Mouse (Mus musculus) lung, postnatal 14 days (tissue): ENCODE measurements around the gene Map4k4.

Source experiments
- DNase-seq: peaks from one replicate; pipeline ENCODE4 v3.0.0; 2021

Map4k4 gene

DNA sequence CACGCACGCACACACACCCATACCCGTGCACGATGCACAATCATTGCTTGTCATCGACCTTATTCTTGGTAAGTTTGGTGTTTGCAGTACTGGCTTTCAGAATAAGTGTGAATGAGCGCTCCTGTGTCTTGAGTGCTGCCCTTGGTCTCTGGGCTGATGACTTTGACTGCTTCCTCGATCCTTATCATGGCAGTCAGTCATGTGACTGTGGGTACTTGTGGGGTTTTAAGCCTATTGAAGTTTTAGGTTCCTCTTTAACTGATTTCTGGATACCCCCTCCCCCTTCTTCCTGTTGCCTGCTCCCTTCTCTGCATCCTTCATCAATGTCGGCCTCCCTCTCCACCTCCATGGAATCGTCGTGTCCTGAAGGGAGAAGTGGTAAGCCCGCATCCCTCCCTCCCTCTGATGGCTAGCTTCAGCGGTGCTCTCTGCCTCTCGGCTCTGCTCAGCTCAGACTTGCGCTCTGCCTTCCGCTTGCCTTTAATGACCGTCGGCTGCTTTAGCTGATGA, 107.3 kb downstream of the Map4k4 start:
- no peak for DNase-seq

GRCm38 (mm10) chr1:40012696-40013095, 112.0 kb downstream of the Map4k4 start:
- no peak for DNase-seq

DNA sequence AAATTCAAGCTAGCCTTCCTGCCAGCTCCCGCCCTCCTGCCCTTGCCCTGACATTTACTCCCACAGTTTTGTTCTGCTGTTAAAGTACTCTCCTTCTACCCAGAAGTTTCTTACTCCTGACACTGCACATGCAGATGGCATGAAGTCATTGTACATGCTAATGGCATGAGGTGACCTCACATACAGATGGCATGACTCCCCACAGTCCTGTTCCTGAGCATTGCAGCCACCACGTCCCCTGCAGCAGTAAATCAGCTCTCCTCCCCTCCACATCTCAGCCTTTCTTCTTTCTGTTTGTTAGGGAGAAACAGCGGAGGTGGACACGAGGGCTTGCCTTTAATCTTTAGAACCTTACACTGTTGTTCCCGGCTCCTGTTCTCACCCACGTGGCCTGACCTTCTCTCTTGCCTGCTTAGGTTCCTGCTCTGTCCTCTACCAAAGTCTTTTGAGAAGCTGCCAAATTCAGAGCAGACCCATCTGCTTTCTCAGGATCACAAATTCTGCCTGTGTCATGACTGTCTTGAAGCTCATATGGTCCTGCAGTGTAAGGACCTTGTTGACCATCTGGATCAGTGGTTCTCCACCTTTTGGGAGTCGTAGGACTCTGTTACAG, 114.5 kb downstream of the Map4k4 start:
- DNase-seq = no peak

- DNase-seq = no peak
Measured at GRCm38 (mm10) chr1:40021617-40022016, 120.9 kb downstream of the Map4k4 start.

DNA sequence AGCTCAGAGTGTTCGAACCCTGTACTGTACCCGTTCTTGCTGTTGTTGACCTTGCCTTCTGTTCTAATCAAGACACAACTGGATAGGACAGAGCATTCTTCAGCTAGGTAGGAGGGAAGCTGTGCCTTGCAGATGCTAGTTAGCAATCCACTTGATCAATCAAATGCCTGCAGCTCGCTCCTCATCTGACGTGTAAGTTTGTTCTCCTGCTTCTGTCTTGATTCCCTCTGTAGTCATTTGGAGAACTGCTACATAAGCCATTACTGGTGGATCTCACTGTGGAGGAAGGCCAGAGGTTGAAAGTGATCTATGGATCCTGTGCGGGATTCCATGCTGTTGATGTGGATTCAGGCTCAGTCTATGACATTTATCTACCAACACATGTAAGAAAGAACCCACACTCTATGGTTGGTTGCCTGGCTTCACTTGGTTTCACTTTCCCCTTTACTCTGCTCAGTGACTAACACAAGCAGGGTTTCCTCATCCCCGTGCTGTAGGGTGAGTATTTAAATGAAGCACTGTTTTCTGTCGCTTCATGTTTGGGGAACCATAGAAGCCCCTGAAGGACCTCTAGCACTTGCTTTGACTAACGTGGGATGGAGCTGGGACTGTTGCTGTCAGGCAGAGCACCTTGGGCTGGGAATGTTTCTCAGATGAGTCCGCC, 121.9 kb downstream of the Map4k4 start:
- no peak for DNase-seq

DNA sequence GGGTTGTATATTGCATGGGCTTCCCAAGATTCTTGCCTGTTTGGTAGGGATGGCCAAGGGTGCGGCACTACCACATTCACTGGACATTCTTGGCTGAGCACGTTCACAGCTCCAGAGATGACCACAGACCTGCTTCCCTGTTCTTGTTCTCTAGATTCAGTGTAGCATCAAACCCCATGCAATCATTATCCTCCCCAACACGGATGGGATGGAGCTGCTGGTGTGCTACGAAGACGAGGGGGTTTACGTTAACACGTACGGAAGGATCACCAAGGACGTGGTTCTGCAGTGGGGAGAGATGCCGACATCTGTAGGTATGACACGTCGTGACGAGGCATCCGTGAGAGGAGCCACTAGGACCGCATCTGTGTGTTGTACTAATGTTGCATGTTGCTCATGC, 122.5 kb downstream of the Map4k4 start:
- DNase-seq = no peak

DNA sequence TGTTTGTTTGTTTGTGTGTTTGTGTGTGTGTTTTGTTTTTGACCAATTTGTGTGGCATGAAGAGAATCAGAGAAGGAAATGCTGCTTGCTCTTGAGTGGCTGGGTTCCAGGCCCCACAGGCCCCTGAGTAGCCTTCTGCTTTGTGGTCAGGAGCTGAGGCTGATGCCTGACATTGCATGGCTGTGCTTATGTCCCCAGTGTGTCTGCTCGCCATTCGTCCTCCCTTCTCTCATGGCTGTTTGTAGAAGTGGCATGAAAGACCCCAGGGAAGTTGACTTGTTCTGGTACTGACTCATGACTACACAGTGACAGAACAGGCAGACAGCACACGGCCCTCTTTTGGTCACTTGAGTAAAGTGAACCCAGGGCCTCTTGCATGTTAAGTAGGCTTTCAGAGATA, 123.0 kb downstream of the Map4k4 start:
- DNase-seq = no peak

GRCm38 (mm10) chr1:40024554-40025320, 124.0 kb downstream of the Map4k4 start:
- no peak for DNase-seq

- no peak for DNase-seq
Measured at GRCm38 (mm10) chr1:40025416-40025815, 124.7 kb downstream of the Map4k4 start.

DNA sequence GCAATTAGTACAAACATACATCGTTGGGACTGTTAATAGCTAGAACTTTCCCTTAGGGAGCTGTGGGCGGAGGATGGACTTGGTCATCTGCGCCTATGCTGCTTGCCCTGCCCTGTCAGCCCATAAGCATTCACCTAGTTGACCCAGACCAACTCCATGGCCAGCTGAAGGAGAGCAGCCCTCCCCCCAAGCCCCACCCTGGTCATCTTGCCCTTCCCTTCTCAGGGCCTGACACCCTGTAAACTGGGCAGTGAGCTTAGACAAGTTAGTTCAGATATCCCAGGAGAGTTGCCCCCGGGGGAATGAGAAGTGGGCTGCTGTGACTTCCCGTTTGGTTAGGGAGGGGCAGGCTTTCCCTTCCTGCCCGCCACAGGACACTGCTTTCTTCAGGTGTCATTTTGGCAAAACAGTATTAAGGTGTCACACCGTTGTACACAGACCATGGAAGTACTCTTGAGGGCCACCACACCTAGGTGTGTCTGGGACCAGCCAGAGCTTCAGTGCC, 126.5 kb downstream of the Map4k4 start:
- DNase-seq = no peak

GRCm38 (mm10) chr1:40028207-40028998, 127.7 kb downstream of the Map4k4 start:
- no peak for DNase-seq

DNA sequence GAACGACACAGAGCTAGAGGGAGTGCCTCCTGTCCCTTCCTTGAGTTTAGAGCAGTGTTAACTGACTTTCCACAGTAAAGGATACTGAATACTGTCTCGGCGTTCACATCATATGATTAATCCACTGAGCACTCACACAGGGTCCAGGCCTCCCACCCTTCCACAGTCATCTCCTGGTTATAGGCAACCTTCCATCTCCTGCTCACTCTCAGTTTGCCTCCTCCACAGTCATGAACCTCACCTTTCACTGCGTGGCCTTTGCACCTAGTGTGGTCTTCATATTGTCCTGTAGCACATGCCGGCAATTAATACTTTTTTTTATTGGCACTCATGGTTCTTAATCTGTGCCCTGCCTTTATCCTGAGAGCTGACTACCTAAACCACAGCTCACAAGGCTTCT, 128.9 kb downstream of the Map4k4 start:
- no peak for DNase-seq

GRCm38 (mm10) chr1:40030287-40030975, 129.7 kb downstream of the Map4k4 start:
- DNase-seq = no peak

GRCm38 (mm10) chr1:40030976-40031356, 130.3 kb downstream of the Map4k4 start:
- DNase-seq = no peak

GRCm38 (mm10) chr1:40031626-40032025, 130.9 kb downstream of the Map4k4 start:
- no peak for DNase-seq

- DNase-seq = no peak
Measured at GRCm38 (mm10) chr1:40033315-40033714, 132.6 kb downstream of the Map4k4 start.

- DNase-seq = no peak
Measured at GRCm38 (mm10) chr1:40033743-40034420, 133.2 kb downstream of the Map4k4 start.

GRCm38 (mm10) chr1:40037831-40038230, 137.1 kb downstream of the Map4k4 start:
- no peak for DNase-seq

- no peak for DNase-seq
Measured at GRCm38 (mm10) chr1:40045686-40046085, 145.0 kb downstream of the Map4k4 start.

GRCm38 (mm10) chr1:40046600-40046999, 145.9 kb downstream of the Map4k4 start:
- DNase-seq = no peak

GRCm38 (mm10) chr1:40051157-40051556, 150.4 kb downstream of the Map4k4 start:
- no peak for DNase-seq

- no peak for DNase-seq
Measured at GRCm38 (mm10) chr1:40052156-40052555, 151.4 kb downstream of the Map4k4 start.
